Mouse (Mus musculus) stomach, postnatal 0 days (tissue): ENCODE measurements around the gene Cgref1.

ENCODE experiments used
- CTCF ChIP-seq: IDR thresholded peaks from 2 replicates; pipeline ENCODE4 v1.5.1; 2016; ENCODE audit warnings: antibody characterized with exemption, low read depth, mild to moderate bottlenecking, moderate library complexity
- EP300 ChIP-seq: optimal IDR thresholded peaks from 2 replicates; pipeline ENCODE3; 2016; ENCODE audit warnings: antibody characterized with exemption

DNA sequence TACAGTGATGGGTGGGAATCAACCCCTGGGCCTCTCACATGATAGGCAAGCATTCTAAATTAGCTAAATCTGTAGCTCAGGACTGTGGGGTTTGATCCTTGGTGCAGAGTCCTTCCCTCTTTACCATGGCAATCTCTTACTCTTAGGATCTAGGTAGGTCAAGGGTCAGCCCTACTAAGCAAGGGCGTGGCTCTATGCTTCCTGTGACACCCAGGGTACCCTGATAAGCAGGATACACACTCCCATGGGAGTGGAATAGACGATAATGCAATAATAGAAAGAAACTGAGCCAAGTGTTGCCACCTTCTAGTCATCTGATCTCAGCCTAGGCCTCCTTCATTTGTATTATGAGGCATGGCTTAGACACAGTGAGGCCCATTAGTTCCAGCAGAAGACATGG is 24.0 kb upstream of the Cgref1 start:
- no peak for TF ChIP-seq CTCF
- TF ChIP-seq EP300, result no peak
